Mouse (Mus musculus) spleen, embryonic (tissue): Measurements from ENCODE around the gene Comt.

ENCODE experiments used
- CTCF ChIA-PET: fragments of 350-600 bp; sonication (Branson Sonifier 250); formaldehyde crosslinking; loops from one replicate; lab custom pipeline; 2022; lab: Charles Lee

Gene Comt

GRCm38 (mm10) chr16:18411802-18412476 is 14.7 kb downstream of the Comt start:
- CTCF ChIA-PET, result no interaction called here

- CTCF ChIA-PET, result no interaction called here
These were observed 15.5 kb downstream of the Comt start for GRCm38 (mm10) chr16:18411026-18411649.

GRCm38 (mm10) chr16:18410418-18410817 is 16.2 kb downstream of the Comt start:
- CTCF ChIA-PET, result no interaction called here

GRCm38 (mm10) chr16:18409776-18410175 is 16.9 kb downstream of the Comt start:
- CTCF ChIA-PET, result no interaction called here

- CTCF ChIA-PET, result no interaction called here
These were observed 18.7 kb downstream of the Comt start for GRCm38 (mm10) chr16:18407912-18408311.

GRCm38 (mm10) chr16:18406293-18406692 is 20.4 kb downstream of the Comt start:
- CTCF ChIA-PET, result interaction anchor here (1.1 kb wide), 1 partner anchor 60 kb away, joined by 5 read pairs; no protein-coding TSS in a partner anchor

GRCm38 (mm10) chr16:18405876-18406275 is 20.8 kb downstream of the Comt start:
- CTCF ChIA-PET, result interaction anchor here (1.1 kb wide), 1 partner anchor 60 kb away, joined by 5 read pairs; no protein-coding TSS in a partner anchor

GRCm38 (mm10) chr16:18405091-18405854 is 21.4 kb downstream of the Comt start:
- CTCF ChIA-PET, result interaction anchor here (0.6 to 1.1 kb wide), 2 partner anchors 45 to 59 kb away, joined by 3 to 5 read pairs; no protein-coding TSS in a partner anchor

GRCm38 (mm10) chr16:18403285-18403684 is 23.4 kb downstream of the Comt start:
- CTCF ChIA-PET, result no interaction called here

- CTCF ChIA-PET, result interaction anchor here (0.6 kb wide), 1 partner anchor 32 kb away, joined by 3 read pairs; no protein-coding TSS in a partner anchor
These were observed 26.0 kb downstream of the Comt start for GRCm38 (mm10) chr16:18400472-18401216.

- CTCF ChIA-PET, result no interaction called here
These were observed 26.6 kb downstream of the Comt start for GRCm38 (mm10) chr16:18400028-18400427.

- CTCF ChIA-PET, result no interaction called here
These were observed 29.6 kb downstream of the Comt start for GRCm38 (mm10) chr16:18396791-18397621.

- CTCF ChIA-PET, result no interaction called here
These were observed 30.5 kb downstream of the Comt start for GRCm38 (mm10) chr16:18396201-18396600.

- CTCF ChIA-PET, result interaction anchor here (0.7 kb wide), 1 partner anchor 800 kb away, joined by 5 read pairs; no protein-coding TSS in a partner anchor
These were observed 31.0 kb downstream of the Comt start for GRCm38 (mm10) chr16:18395620-18396036.

- CTCF ChIA-PET, result interaction anchor here (0.6 to 0.7 kb wide), 3 partner anchors 32 to 799 kb away, joined by 3 to 5 read pairs (median 3); partner anchors contain the start of gene Comt
These were observed 31.7 kb downstream of the Comt start for GRCm38 (mm10) chr16:18394777-18395619.

GRCm38 (mm10) chr16:18394056-18394455 is 32.6 kb downstream of the Comt start:
- CTCF ChIA-PET, result interaction anchor here (0.6 kb wide), 1 partner anchor 173 kb away, joined by 3 read pairs; no protein-coding TSS in a partner anchor

- CTCF ChIA-PET, result no interaction called here
These were observed 33.1 kb downstream of the Comt start for GRCm38 (mm10) chr16:18393595-18393994.

GRCm38 (mm10) chr16:18392469-18393426 is 33.9 kb downstream of the Comt start:
- CTCF ChIA-PET, result no interaction called here
